9 mouse cellular contexts compared by ENCODE assay signal in the genomic region with DNA sequence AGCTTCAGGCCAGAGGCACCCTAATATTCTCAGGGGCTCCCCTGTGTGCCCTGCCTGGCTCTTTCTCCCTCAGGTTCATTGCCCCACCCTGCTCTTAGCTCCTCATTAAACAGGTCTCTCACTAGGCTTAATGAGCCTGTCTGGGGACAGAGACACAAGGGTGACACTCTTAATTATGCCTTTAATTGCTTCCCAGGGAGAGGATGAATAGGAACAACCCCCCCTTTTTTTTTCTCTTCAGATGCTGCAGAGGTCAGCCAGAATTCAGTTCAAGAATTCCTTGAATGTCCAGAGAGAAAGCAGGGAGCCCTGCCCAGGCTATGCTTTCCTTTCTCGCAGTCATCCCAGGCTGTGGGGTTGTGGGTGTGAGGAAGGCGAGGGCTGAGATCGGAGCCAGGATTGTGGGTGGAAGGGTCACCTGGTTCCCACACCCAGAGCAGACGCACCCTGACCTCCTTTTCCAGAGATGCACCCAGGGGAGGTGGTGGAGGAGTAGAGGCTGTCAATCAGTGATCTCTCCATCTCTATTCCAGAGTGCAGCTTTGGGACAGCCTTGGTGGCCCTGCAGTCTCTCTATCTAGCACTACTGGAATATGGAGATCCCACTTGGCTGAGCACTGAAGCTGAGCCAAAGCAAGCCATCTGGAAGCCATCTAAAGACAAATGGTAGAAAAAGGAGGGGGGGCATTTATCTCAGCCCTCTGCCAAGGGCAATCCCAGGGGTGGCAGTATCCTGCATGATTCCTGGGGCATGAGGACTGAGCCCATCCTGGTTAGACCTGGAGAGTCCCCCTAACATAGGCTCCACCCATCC. TPM values are rescaled to one million over a fixed set of nuclear protein-coding genes. Genes with fewer than 3 reads are reported as not detected.
A peak's percentile ranks its signal among the peaks of the same experiment; 100 is the strongest.
DNase-seq lines count a peak whose midpoint lies in the region; ATAC-seq lines count a peak whose summit lies in the region.
"Had no signal": no experiment of that assay in that cellular context is flagged by ENCODE, and none has a peak within 500 bp of the region (broad histone marks: within the 10 kb centered on the region; RNA-seq: fewer than 3 reads in every experiment).

No protein-coding gene starts in this region.

- H3K27ac ChIP-seq in kidney, embryonic 14.5 days (ENCODE audit: low read depth, low read length), result peak overlapping the region; percentile 34; the same call in 1 of the 2 replicates
- peak overlapping the region; percentile 48; the same call in 1 of the 2 replicates for H3K27ac ChIP-seq in embryonic facial prominence, embryonic 15.5 days (replicated peaks)
- H3K27ac ChIP-seq in hindbrain, embryonic 10.5 days, result 0 out of 2 replicates have a peak overlapping the region, but pooled peaks have one; percentile 30
- H3K27ac ChIP-seq in midbrain, embryonic 16.5 days (ENCODE audit: low read length), result no peak overlapping the region

- H3K4me2 ChIP-seq in kidney, embryonic 14.5 days (replicated peaks; ENCODE audit: low read depth, low read length), result no peak overlapping the region
- H3K4me2 ChIP-seq in embryonic facial prominence, embryonic 15.5 days (replicated peaks), result no peak overlapping the region
- no peak overlapping the region for H3K4me2 ChIP-seq in midbrain, embryonic 16.5 days (ENCODE audit: low read length)

- H3K27me3 ChIP-seq in kidney, embryonic 14.5 days (ENCODE audit: control insufficient read depth, insufficient read depth, low read length), result no peaks in the 10 kb centered on the region
- no peaks in the 10 kb centered on the region for H3K27me3 ChIP-seq in embryonic facial prominence, embryonic 15.5 days
- no peaks in the 10 kb centered on the region for H3K27me3 ChIP-seq in hindbrain, embryonic 10.5 days (ENCODE audit: insufficient read depth, poor library complexity, severe bottlenecking)
- no peaks in the 10 kb centered on the region for H3K27me3 ChIP-seq in midbrain, embryonic 16.5 days (ENCODE audit: control insufficient read depth, insufficient read depth, low read depth, low read length)

- 56% methylated on average over 4 of the region's 4 CpGs for WGBS in kidney, embryonic 14.5 days
- 67% methylated on average over 4 of the region's 4 CpGs for WGBS in embryonic facial prominence, embryonic 15.5 days
- 70% methylated on average over 4 of the region's 4 CpGs for WGBS in hindbrain, embryonic 10.5 days
- WGBS in midbrain, embryonic 16.5 days, result 71% methylated on average over 4 of the region's 4 CpGs

- DNase-seq in kidney, adult 9 months, result no peak
- no peak for DNase-seq in hindbrain, embryonic 10.5 days (ENCODE audit: low spot score)
- no peak for DNase-seq in thymus, postnatal 4 days
- DNase-seq in right cerebral cortex, postnatal 36 days (ENCODE audit: low spot score in 2 of 2), result no peak

- H3K9ac ChIP-seq in kidney, embryonic 14.5 days (ENCODE audit: low read depth, low read length), result no peak overlapping the region
- H3K9ac ChIP-seq in embryonic facial prominence, embryonic 15.5 days, result no peak overlapping the region
- H3K9ac ChIP-seq in midbrain, embryonic 16.5 days (ENCODE audit: low read depth, low read length), result no peak overlapping the region

- ATAC-seq in kidney, embryonic 14.5 days (ENCODE audit: low FRiP score, low TSS enrichment), result 0 out of 2 replicates have a peak, but pooled peaks have one; percentile 11
- ATAC-seq in embryonic facial prominence, embryonic 15.5 days (ENCODE audit: insufficient number of reproducible peaks, low FRiP score, low TSS enrichment, low read depth), result no peak
- ATAC-seq in midbrain, embryonic 16.5 days, result 0 out of 2 replicates have a peak, but pooled peaks have one; percentile 23
- ATAC-seq in monocyte, adult 5-6 weeks (replicated peaks; ENCODE audit: insufficient number of reproducible peaks, low FRiP score, low TSS enrichment, poor library complexity, severe bottlenecking), result no peak

- H3K4me3 ChIP-seq in kidney, embryonic 14.5 days (ENCODE audit: low read length), result no peak overlapping the region
- no peak overlapping the region for H3K4me3 ChIP-seq in embryonic facial prominence, embryonic 15.5 days (replicated peaks)
- H3K4me3 ChIP-seq in hindbrain, embryonic 10.5 days, result no peak overlapping the region
- no peak overlapping the region for H3K4me3 ChIP-seq in midbrain, embryonic 16.5 days (ENCODE audit: low read depth, low read length)

- H3K36me3 ChIP-seq in kidney, embryonic 14.5 days (ENCODE audit: control insufficient read depth, insufficient read depth, low read length), result peaks cover 39% of the 10 kb centered on the region
- peaks cover 41% of the 10 kb centered on the region for H3K36me3 ChIP-seq in embryonic facial prominence, embryonic 15.5 days
- peaks cover 73% of the 10 kb centered on the region for H3K36me3 ChIP-seq in hindbrain, embryonic 10.5 days
- H3K36me3 ChIP-seq in midbrain, embryonic 16.5 days (ENCODE audit: control insufficient read depth, insufficient read depth, low read length), result peaks cover 22% of the 10 kb centered on the region

- H3K9me3 ChIP-seq in kidney, embryonic 14.5 days (ENCODE audit: control insufficient read depth, low read length), result no peaks in the 10 kb centered on the region
- no peaks in the 10 kb centered on the region for H3K9me3 ChIP-seq in embryonic facial prominence, embryonic 15.5 days (replicated peaks)
- H3K9me3 ChIP-seq in hindbrain, embryonic 10.5 days, result no peaks in the 10 kb centered on the region
- H3K9me3 ChIP-seq in midbrain, embryonic 16.5 days (replicated peaks; ENCODE audit: control insufficient read depth, low read length, poor library complexity, severe bottlenecking), result no peaks in the 10 kb centered on the region

- peaks cover 45% of the 10 kb centered on the region for H3K4me1 ChIP-seq in kidney, embryonic 14.5 days (ENCODE audit: control insufficient read depth, insufficient read depth, low read length)
- H3K4me1 ChIP-seq in embryonic facial prominence, embryonic 15.5 days, result peaks cover 67% of the 10 kb centered on the region
- H3K4me1 ChIP-seq in hindbrain, embryonic 10.5 days (replicated peaks), result peaks cover 59% of the 10 kb centered on the region
- H3K4me1 ChIP-seq in midbrain, embryonic 16.5 days (ENCODE audit: control insufficient read depth, insufficient read depth, low read length), result no peaks in the 10 kb centered on the region

RNA-seq across cellular contexts. Expression of a gene that starts 15.6 kb away (rescaled TPM):
- 0.90 and 1.4 TPM in 2 replicates for polyA plus RNA-seq in kidney, embryonic 14.5 days (2014; fragmentation: Nextera tagmentation; extraction: Ambion mirVana)
- polyA plus RNA-seq in embryonic facial prominence, embryonic 15.5 days (2015; fragmentation: Nextera tagmentation; extraction: Ambion mirVana), result 1.6 and 2.1 TPM in 2 replicates
- 0.47 and 1.1 TPM in 2 replicates for polyA plus RNA-seq in hindbrain, embryonic 10.5 days (2016; fragmentation: Nextera tagmentation; extraction: Ambion mirVana)
- 0.25 and 0.58 TPM in 2 replicates for polyA plus RNA-seq in midbrain, embryonic 16.5 days (2015; fragmentation: Nextera tagmentation; extraction: Ambion mirVana)
- total RNA-seq in monocyte, adult 5-6 weeks (2017), result not detected in 3 replicates
- total RNA-seq: heart, postnatal 36 days had no signal

RNA-seq across cellular contexts. Expression of a gene that starts 26.2 kb away (rescaled TPM):
- polyA plus RNA-seq in kidney, embryonic 14.5 days (2014; fragmentation: Nextera tagmentation; extraction: Ambion mirVana), result 36.0 and 45.4 TPM in 2 replicates
- 82.2 and 86.2 TPM in 2 replicates for polyA plus RNA-seq in embryonic facial prominence, embryonic 15.5 days (2015; fragmentation: Nextera tagmentation; extraction: Ambion mirVana)
- 114 and 120 TPM in 2 replicates for polyA plus RNA-seq in hindbrain, embryonic 10.5 days (2016; fragmentation: Nextera tagmentation; extraction: Ambion mirVana)
- polyA plus RNA-seq in midbrain, embryonic 16.5 days (2015; fragmentation: Nextera tagmentation; extraction: Ambion mirVana), result 73.2 and 75.0 TPM in 2 replicates
- 12.2 to 24.2 TPM (median 16.6 TPM) in 3 replicates for total RNA-seq in monocyte, adult 5-6 weeks (2017)

RNA-seq across cellular contexts. Expression of a gene that starts 41.2 kb away (rescaled TPM):
- polyA plus RNA-seq in kidney, embryonic 14.5 days (2014; fragmentation: Nextera tagmentation; extraction: Ambion mirVana), result 20.5 and 29.7 TPM in 2 replicates
- 19.2 and 19.6 TPM in 2 replicates for polyA plus RNA-seq in embryonic facial prominence, embryonic 15.5 days (2015; fragmentation: Nextera tagmentation; extraction: Ambion mirVana)
- polyA plus RNA-seq in hindbrain, embryonic 10.5 days (2016; fragmentation: Nextera tagmentation; extraction: Ambion mirVana), result 25.8 and 27.3 TPM in 2 replicates
- 24.5 and 25.8 TPM in 2 replicates for polyA plus RNA-seq in midbrain, embryonic 16.5 days (2015; fragmentation: Nextera tagmentation; extraction: Ambion mirVana)
- total RNA-seq in monocyte, adult 5-6 weeks (2017), result 5.9 to 15.9 TPM (median 13.4 TPM) in 3 replicates

RNA-seq across cellular contexts. Expression of a gene that starts 41.5 kb away (rescaled TPM):
- 49.7 and 49.8 TPM in 2 replicates for polyA plus RNA-seq in kidney, embryonic 14.5 days (2014; fragmentation: Nextera tagmentation; extraction: Ambion mirVana)
- 48.6 and 49.5 TPM in 2 replicates for polyA plus RNA-seq in embryonic facial prominence, embryonic 15.5 days (2015; fragmentation: Nextera tagmentation; extraction: Ambion mirVana)
- 58.8 TPM in 2 replicates for polyA plus RNA-seq in hindbrain, embryonic 10.5 days (2016; fragmentation: Nextera tagmentation; extraction: Ambion mirVana)
- polyA plus RNA-seq in midbrain, embryonic 16.5 days (2015; fragmentation: Nextera tagmentation; extraction: Ambion mirVana), result 37.4 and 37.9 TPM in 2 replicates
- 17.2 to 28.1 TPM (median 27.7 TPM) in 3 replicates for total RNA-seq in monocyte, adult 5-6 weeks (2017)

Comparison
In these comparisons a context has a peak if more than half of its experiments do, and no peak if none do; other contexts are left out.
1. ATAC-seq: peak in kidney, embryonic 14.5 days (single experiment) and midbrain, embryonic 16.5 days (single experiment); none in embryonic facial prominence, embryonic 15.5 days (single experiment) and monocyte, adult 5-6 weeks (single experiment).